23 mouse cellular contexts compared by ENCODE assay signal in genomic region chr4:137096353-137096752, GRCm38 (mm10). TPM values are rescaled to one million over a fixed set of nuclear protein-coding genes. Genes with fewer than 3 reads are reported as not detected.
DNase-seq lines count a peak whose midpoint lies in the region; ATAC-seq lines count a peak whose summit lies in the region.
"Had no signal": no experiment of that assay in that cellular context is flagged by ENCODE, and none has a peak within 500 bp of the region (broad histone marks: within the 10 kb centered on the region; RNA-seq: fewer than 3 reads in every experiment).

No protein-coding gene starts in this region.

- ATAC-seq in heart, embryonic 11.5 days (replicated peaks; ENCODE audit: insufficient number of reproducible peaks, low FRiP score, low TSS enrichment), result no peak
- peak; percentile 37; the same call in 1 of the 2 replicates for ATAC-seq in limb, embryonic 13.5 days (ENCODE audit: low FRiP score, low read depth)
- ATAC-seq: CD4-positive, CD25-positive, alpha-beta regulatory T cell, adult 4 months; forebrain, embryonic 14.5 days; hindbrain, postnatal 0 days had no signal

- no peak overlapping the region for H3K9ac ChIP-seq in heart, embryonic 11.5 days (ENCODE audit: low read depth, low read length)
- no peak overlapping the region for H3K9ac ChIP-seq in limb, embryonic 13.5 days
- H3K9ac ChIP-seq: embryonic facial prominence, embryonic 12.5 days; hindbrain, embryonic 13.5 days had no signal

- no peak overlapping the region for H3K4me3 ChIP-seq in heart, embryonic 11.5 days (ENCODE audit: low read depth, low read length)
- no peak overlapping the region for H3K4me3 ChIP-seq in limb, embryonic 13.5 days
- no peak overlapping the region for H3K4me3 ChIP-seq in limb, embryonic 10.5 days
- H3K4me3 ChIP-seq: embryonic facial prominence, embryonic 12.5 days; erythroblast, embryonic 14.5 days; forebrain, embryonic 10.5 days; hindbrain, embryonic 13.5 days had no signal

- H3K9me3 ChIP-seq in heart, embryonic 11.5 days (replicated peaks; ENCODE audit: control insufficient read depth, low read length), result no peaks in the 10 kb centered on the region
- no peaks in the 10 kb centered on the region for H3K9me3 ChIP-seq in limb, embryonic 13.5 days
- no peaks in the 10 kb centered on the region for H3K9me3 ChIP-seq in limb, embryonic 10.5 days (replicated peaks)
- H3K9me3 ChIP-seq: embryonic facial prominence, embryonic 12.5 days; forebrain, embryonic 10.5 days; G1E had no signal

- peak overlapping the region; percentile 14; the same call in 1 of the 2 replicates for H3K4me2 ChIP-seq in heart, embryonic 11.5 days
- 0 out of 2 replicates have a peak overlapping the region, but pooled peaks have one; percentile 3 for H3K4me2 ChIP-seq in limb, embryonic 13.5 days (replicated peaks)
- H3K4me2 ChIP-seq: embryonic facial prominence, embryonic 12.5 days; hindbrain, embryonic 13.5 days had no signal

- peak; percentile 33 for DNase-seq in adrenal gland, postnatal 10 days
- DNase-seq in adrenal gland, postnatal 25 days, result no peak
- DNase-seq in heart, adult 11 months, result no peak
- DNase-seq in limb, embryonic 10.5 days (ENCODE audit: low spot score), result no peak
- DNase-seq in layer of hippocampus, adult 8-10 months (ENCODE audit: low spot score in 2 of 2), result no peak
- DNase-seq: B cell, adult 2 months; cerebellum, adult 11 months; cerebellum, adult 8-10 months; embryo, embryonic 11 days; gastrocnemius, postnatal 36 days; heart, adult 18-20 months; heart, postnatal 14 days; kidney, adult 11 months had no signal

- H3K27ac ChIP-seq in heart, embryonic 11.5 days (ENCODE audit: low read depth, low read length), result no peak overlapping the region
- no peak overlapping the region for H3K27ac ChIP-seq in limb, embryonic 13.5 days
- H3K27ac ChIP-seq in limb, embryonic 10.5 days, result no peak overlapping the region
- H3K27ac ChIP-seq: embryonic facial prominence, embryonic 12.5 days; forebrain, embryonic 10.5 days; hindbrain, embryonic 13.5 days; hindbrain, postnatal 0 days had no signal

- H3K4me1 ChIP-seq in heart, embryonic 11.5 days (ENCODE audit: control insufficient read depth, insufficient read depth, low read length), result peaks cover 2% of the 10 kb centered on the region; the same call in 1 of the 2 replicates
- H3K4me1 ChIP-seq in limb, embryonic 13.5 days, result peaks cover 24% of the 10 kb centered on the region
- H3K4me1 ChIP-seq in limb, embryonic 10.5 days, result peaks cover 14% of the 10 kb centered on the region
- H3K4me1 ChIP-seq: forebrain, embryonic 10.5 days had no signal

- H3K36me3 ChIP-seq in heart, embryonic 11.5 days (ENCODE audit: control insufficient read depth, insufficient read depth, low read length), result no peaks in the 10 kb centered on the region
- H3K36me3 ChIP-seq in limb, embryonic 13.5 days, result no peaks in the 10 kb centered on the region
- H3K36me3 ChIP-seq in limb, embryonic 10.5 days, result no peaks in the 10 kb centered on the region
- H3K36me3 ChIP-seq: embryonic facial prominence, embryonic 12.5 days; forebrain, embryonic 10.5 days; G1E; hindbrain, embryonic 13.5 days had no signal

- 27% methylated on average over 10 of the region's 10 CpGs for WGBS in heart, embryonic 11.5 days (ENCODE audit: insufficient replicate concordance)
- WGBS in limb, embryonic 13.5 days, result 48% methylated on average over 10 of the region's 10 CpGs
- WGBS in limb, embryonic 10.5 days, result 61% methylated on average over 10 of the region's 10 CpGs

- no peaks in the 10 kb centered on the region for H3K27me3 ChIP-seq in heart, embryonic 11.5 days (ENCODE audit: control insufficient read depth, insufficient read depth, low read length)
- H3K27me3 ChIP-seq in limb, embryonic 13.5 days, result no peaks in the 10 kb centered on the region
- H3K27me3 ChIP-seq in limb, embryonic 10.5 days (ENCODE audit: low read depth, poor library complexity, severe bottlenecking), result 0 out of 2 replicates have a peak, but pooled peaks cover 2% of the 10 kb centered on the region
- H3K27me3 ChIP-seq: embryonic facial prominence, embryonic 12.5 days had no signal

RNA-seq across cellular contexts. Expression of gene Zbtb40, which starts 47.8 kb away (rescaled TPM):
- total RNA-seq in adrenal gland, postnatal 10 days (2021), result 1 to 10 TPM; 7.0 to 7.8 TPM
- 13.8 and 14.4 TPM in 2 replicates for total RNA-seq in adrenal gland, postnatal 25 days (2021)
- polyA plus RNA-seq in heart, embryonic 11.5 days (2014; fragmentation: Nextera tagmentation; extraction: Ambion mirVana), result 3.5 and 3.7 TPM in 2 replicates
- polyA plus RNA-seq in limb, embryonic 13.5 days (2015; fragmentation: Nextera tagmentation; extraction: Ambion mirVana), result 3.9 and 5.0 TPM in 2 replicates
- 6.7 and 7.2 TPM in 2 replicates for polyA plus RNA-seq in limb, embryonic 10.5 days (2016; fragmentation: Nextera tagmentation; extraction: Ambion mirVana)
- total RNA-seq in layer of hippocampus, adult 8-10 months (2022), result 10 to 100 TPM in 2 of 4 experiments, 1 to 10 TPM in 2; 6.0 to 23.6 (median 15.0) TPM
